Mouse (Mus musculus) layer of hippocampus, adult 9-10 months (tissue): ENCODE data around the gene Vstm2b.

Source experiments
- DNase-seq: peaks from one replicate; pipeline ENCODE4 v3.0.0; 2022; ENCODE audit warnings: low spot score

The Vstm2b gene

GRCm38 (mm10) chr7:40898096-40898710, at the start of gene Vstm2b:
TSS of gene Vstm2b (plus strand) at chr7:40898328.
- DNase-seq: no peak

GRCm38 (mm10) chr7:40856088-40856625, 42.0 kb upstream of the Vstm2b start:
- DNase-seq: no peak

GRCm38 (mm10) chr7:40873380-40873990, 24.6 kb upstream of the Vstm2b start:
- DNase-seq: no peak

GRCm38 (mm10) chr7:40884855-40885489, 13.2 kb upstream of the Vstm2b start:
- no peak for DNase-seq

- no peak for DNase-seq
Measured at GRCm38 (mm10) chr7:40888358-40888757, 9.8 kb upstream of the Vstm2b start.

- no peak for DNase-seq
Measured at GRCm38 (mm10) chr7:40896964-40897363, 1.2 kb upstream of the Vstm2b start.

- no peak for DNase-seq
Measured at GRCm38 (mm10) chr7:40898711-40899375, 715 bp downstream of the Vstm2b start.

GRCm38 (mm10) chr7:40899376-40900265, 1.5 kb downstream of the Vstm2b start:
- no peak for DNase-seq

GRCm38 (mm10) chr7:40901201-40901600, 3.1 kb downstream of the Vstm2b start:
- peak; percentile 67 for DNase-seq

GRCm38 (mm10) chr7:40902506-40902905, 4.4 kb downstream of the Vstm2b start:
- DNase-seq: no peak

GRCm38 (mm10) chr7:40906484-40906883, 8.4 kb downstream of the Vstm2b start:
- DNase-seq: no peak

GRCm38 (mm10) chr7:40916761-40917160, 18.6 kb downstream of the Vstm2b start:
- DNase-seq: no peak

GRCm38 (mm10) chr7:40920118-40920517, 22.0 kb downstream of the Vstm2b start:
- DNase-seq: no peak

GRCm38 (mm10) chr7:40921281-40921680, 23.2 kb downstream of the Vstm2b start:
- DNase-seq: no peak

- no peak for DNase-seq
Measured at GRCm38 (mm10) chr7:40922871-40923270, 24.7 kb downstream of the Vstm2b start.

GRCm38 (mm10) chr7:40928391-40928790, 30.3 kb downstream of the Vstm2b start:
- DNase-seq: no peak

- DNase-seq: no peak
Measured at GRCm38 (mm10) chr7:40936617-40937212, 38.6 kb downstream of the Vstm2b start.

GRCm38 (mm10) chr7:40939371-40939770, 41.2 kb downstream of the Vstm2b start:
- DNase-seq: no peak

- no peak for DNase-seq
Measured at GRCm38 (mm10) chr7:40942233-40942935, 44.3 kb downstream of the Vstm2b start.
